Comparison of ENCODE assay signal across 13 mouse cellular contexts in genomic region chr7:29828001-29828400, GRCm38 (mm10).
"Had no signal": no experiment of that assay in that cellular context is flagged by ENCODE, and none has a peak within 500 bp of the region (broad histone marks: within the 10 kb centered on the region; RNA-seq: fewer than 3 reads in every experiment).

No protein-coding gene starts in this region.

- ATAC-seq: inflammation-experienced regulatory T-cells, adult 6 months; intestine, embryonic 16.5 days; midbrain, embryonic 15.5 days had no signal

- DNase-seq: layer of hippocampus, postnatal 36 days; liver, embryonic 13.5 days; lung, adult 2 months; lung, postnatal 14 days; lung, postnatal 4 days; thymus, adult 18-20 months; thymus, postnatal 36 days had no signal

- H3K4me2 ChIP-seq: liver, embryonic 13.5 days; midbrain, embryonic 11.5 days; midbrain, embryonic 15.5 days had no signal

- H3K4me3 ChIP-seq: left cerebral cortex, adult 2 months; liver, embryonic 13.5 days; midbrain, embryonic 15.5 days; myocyte had no signal

- H3K9me3 ChIP-seq: midbrain, embryonic 15.5 days had no signal

- H3K27ac ChIP-seq: left cerebral cortex, adult 2 months; liver, embryonic 13.5 days; midbrain, embryonic 15.5 days had no signal

- H3K27me3 ChIP-seq: liver, embryonic 13.5 days; midbrain, embryonic 15.5 days had no signal

- H3K9ac ChIP-seq: liver, embryonic 13.5 days; midbrain, embryonic 15.5 days had no signal

- H3K4me1 ChIP-seq: liver, embryonic 13.5 days; midbrain, embryonic 15.5 days had no signal
